8 mouse cellular contexts compared by ENCODE assay signal in genomic region chr19:4282898-4283553, GRCm38 (mm10). TPM values are rescaled to one million over a fixed set of nuclear protein-coding genes. Genes with fewer than 3 reads are reported as not detected.
A peak's percentile ranks its signal among the peaks of the same experiment; 100 is the strongest.
DNase-seq lines count a peak whose midpoint lies in the region; ATAC-seq lines count a peak whose summit lies in the region.

Gene Ankrd13d, minus strand, starts transcription at chr19:4283137.

- H3K27ac ChIP-seq in hindbrain, embryonic 15.5 days (replicated peaks) = peak within 1 kb of the TSS; percentile 76

- H3K4me3 ChIP-seq in hindbrain, embryonic 15.5 days = peak within 1 kb of the TSS; percentile 71

- DNase-seq in ZHBTc4 (ENCODE audit: low read depth, low spot score) = peak; percentile 93
- DNase-seq in cerebellum, postnatal 4 days (ENCODE audit: low spot score in 2 of 2) = peak; percentile 80 to 92
- DNase-seq in gastrocnemius, adult 18-20 months (ENCODE audit: low spot score) = peak; percentile 84
- peak; percentile 88 for DNase-seq in left cerebral cortex, adult 11 months (ENCODE audit: low spot score)
- peak; percentile 93 for DNase-seq in lung, postnatal 36 days
- peak; percentile 94 for DNase-seq in retina, postnatal 1 day
- peak; percentile 94 for DNase-seq in thymus, postnatal 4 days

- H3K9ac ChIP-seq in hindbrain, embryonic 15.5 days = peak within 1 kb of the TSS; percentile 82

- peaks cover 25% of the 10 kb centered on the region for H3K4me1 ChIP-seq in hindbrain, embryonic 15.5 days (replicated peaks)

- ATAC-seq in hindbrain, embryonic 15.5 days (ENCODE audit: low FRiP score, low read depth) = peak; percentile 96

- no peaks in the 10 kb centered on the region for H3K27me3 ChIP-seq in hindbrain, embryonic 15.5 days

- peaks cover 38% of the 10 kb centered on the region for H3K36me3 ChIP-seq in hindbrain, embryonic 15.5 days

- H3K4me2 ChIP-seq in hindbrain, embryonic 15.5 days = peak within 1 kb of the TSS; percentile 83

- H3K9me3 ChIP-seq in hindbrain, embryonic 15.5 days = no peaks in the 10 kb centered on the region

- under 1% methylated on average over 44 of the region's 50 CpGs for WGBS in hindbrain, embryonic 15.5 days

RNA-seq across cellular contexts. Expression of gene Ankrd13d, which starts in this region (rescaled TPM):
- total RNA-seq in gastrocnemius, adult 18-20 months (2021) = under 1 TPM; 0.16 to 0.81 TPM
- polyA plus RNA-seq in hindbrain, embryonic 15.5 days (2015; fragmentation: Nextera tagmentation; extraction: Ambion mirVana) = 58.3 and 63.4 TPM in 2 replicates

Comparison
In these comparisons a context has a peak if more than half of its experiments do, and no peak if none do; other contexts are left out.
1. Peak in every context shown above with its lines: DNase-seq, ATAC-seq, H3K4me3 ChIP-seq and H3K27ac ChIP-seq.
2. Peak in DNase-seq in gastrocnemius, adult 18-20 months; RNA of the gene not detected or under 1 TPM.